Mouse (Mus musculus) gastrocnemius, postnatal 4 days (tissue): Measurements from ENCODE around the gene Zfp37. TPM values are rescaled to one million over a fixed set of nuclear protein-coding genes. Genes with fewer than 3 reads are reported as not detected.
"Not testable (repeated sequence)": the region's sequence is repeated elsewhere in the genome, so short reads cannot be mapped to it uniquely, and the experiment has no call there.

ENCODE experiments used
- DNase-seq, 2 experiments: peaks; one replicate each; pipeline ENCODE4 v3.0.0; 2021 to 2022; ENCODE audit warnings: low spot score in 2 of 2, mixed read lengths in 2 of 2
- total RNA-seq, 2 experiments: library from RNA; stranded (reverse); gene quantifications; 2 replicates each; pipeline ENCODE4 v1.2.3; 2021

Gene Zfp37
- total RNA-seq, 2 experiments from 2014 or later = 5.2 to 5.3 TPM

DNA sequence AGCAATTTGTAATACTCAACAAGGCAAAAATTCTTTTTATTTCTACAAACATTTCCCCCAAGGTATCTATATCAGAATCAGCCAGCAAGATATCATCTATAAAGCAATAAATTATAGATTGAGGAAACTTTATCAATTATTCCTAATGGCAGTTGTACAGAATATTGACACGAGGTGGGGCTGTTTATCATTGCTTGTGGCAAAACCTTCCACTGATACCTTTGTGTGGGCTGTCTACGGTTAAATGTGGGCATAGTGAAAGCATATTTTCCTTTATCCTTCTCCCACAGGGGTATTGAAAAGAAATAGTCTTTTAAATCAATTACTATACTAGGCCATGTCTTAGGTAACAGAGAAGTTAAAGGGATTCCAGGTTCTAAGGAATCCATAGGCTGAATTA, 17.4 kb downstream of the Zfp37 start:
- DNase-seq = no peak

DNA sequence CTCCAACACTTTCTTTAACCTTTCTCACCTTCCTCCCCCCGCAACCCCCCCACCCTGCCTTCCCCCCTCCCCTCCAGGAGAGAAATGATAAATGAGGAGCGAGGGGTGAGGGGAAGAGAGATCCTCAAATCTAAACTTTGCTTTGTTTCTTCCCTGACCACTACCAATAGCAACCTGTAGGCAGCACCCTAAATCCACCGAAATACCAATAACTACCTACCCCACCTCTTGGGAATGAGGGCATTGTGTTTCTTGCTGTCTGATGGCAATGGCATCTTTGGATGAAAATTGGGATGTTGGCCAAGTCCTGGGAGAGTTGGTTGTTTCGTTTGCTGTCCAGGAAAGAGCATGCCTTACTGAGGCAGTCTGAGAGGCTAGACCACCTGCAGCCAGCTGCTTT, 20.8 kb downstream of the Zfp37 start:
- no peak for DNase-seq

DNA sequence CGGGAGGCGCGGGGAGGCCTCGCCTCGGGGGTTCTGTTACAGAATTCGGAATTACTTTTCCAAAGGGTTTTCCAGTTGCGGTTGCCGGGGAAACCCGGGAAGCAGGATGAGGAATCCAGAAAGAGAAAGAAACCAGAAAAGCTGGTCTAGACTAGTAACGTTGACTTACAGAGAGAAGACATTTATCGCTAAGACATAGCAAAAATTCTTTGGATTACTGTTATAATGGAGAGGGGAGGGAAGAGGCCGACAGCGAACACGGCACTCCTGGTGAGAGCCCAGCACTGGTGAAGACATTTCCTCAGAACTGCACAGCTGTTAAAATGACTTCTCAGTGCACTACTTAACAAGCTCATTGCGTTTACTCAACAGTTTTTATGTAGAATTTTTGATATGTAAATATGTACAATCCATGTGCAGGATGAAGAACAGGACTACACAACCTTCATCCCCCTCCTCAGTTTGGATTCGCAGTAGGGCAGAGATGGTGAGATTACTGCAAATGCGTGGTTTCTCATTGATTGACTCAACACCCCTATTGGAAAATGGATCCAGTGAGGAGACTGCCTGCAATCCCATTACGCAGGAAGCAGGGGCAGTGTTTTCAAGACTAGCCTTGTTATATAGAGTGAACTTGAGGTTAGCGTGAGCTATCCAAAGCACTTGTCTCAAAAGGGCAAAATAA, 22.0 kb downstream of the Zfp37 start:
- no peak for DNase-seq

DNA sequence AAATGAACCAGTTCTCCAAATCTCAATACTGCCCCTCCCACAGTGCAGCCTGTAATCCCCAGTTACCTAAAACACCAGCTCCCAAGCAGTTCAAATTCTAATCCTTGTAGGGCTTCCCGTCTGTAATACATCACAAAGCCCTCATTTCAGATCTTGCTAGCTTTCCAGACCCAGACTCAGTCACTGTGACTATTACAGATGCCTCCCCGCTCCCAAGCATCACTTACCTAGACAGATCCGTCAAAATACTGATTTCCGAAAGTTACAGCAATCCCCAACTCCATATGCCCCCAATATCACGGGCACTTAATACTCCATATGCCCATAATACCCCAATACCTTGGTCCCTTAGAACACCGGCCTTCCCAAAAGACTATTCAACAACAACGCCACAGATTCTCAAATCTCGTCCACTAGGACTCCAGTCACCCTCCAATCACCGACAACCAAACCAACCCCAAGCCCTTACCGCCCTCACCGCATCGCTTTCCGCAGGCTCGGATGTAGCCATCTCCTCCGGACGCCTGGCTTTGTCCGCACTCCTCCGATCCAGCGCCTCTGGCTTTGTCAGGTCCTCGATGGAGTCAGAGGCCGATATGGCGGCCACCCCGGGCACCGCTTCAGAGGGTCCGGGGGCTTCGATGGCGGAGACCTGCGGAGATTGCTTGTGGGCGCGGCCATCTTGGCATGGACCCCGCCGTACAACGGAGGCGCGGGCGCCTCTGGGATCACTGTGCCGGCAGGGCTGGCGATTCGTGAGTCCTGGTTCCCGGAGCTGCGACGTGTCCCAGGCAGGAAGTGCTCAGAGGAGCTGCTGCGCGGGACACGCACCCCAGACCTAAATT, 22.8 kb downstream of the Zfp37 start:
- DNase-seq = peak; percentile 72 to 89

DNA sequence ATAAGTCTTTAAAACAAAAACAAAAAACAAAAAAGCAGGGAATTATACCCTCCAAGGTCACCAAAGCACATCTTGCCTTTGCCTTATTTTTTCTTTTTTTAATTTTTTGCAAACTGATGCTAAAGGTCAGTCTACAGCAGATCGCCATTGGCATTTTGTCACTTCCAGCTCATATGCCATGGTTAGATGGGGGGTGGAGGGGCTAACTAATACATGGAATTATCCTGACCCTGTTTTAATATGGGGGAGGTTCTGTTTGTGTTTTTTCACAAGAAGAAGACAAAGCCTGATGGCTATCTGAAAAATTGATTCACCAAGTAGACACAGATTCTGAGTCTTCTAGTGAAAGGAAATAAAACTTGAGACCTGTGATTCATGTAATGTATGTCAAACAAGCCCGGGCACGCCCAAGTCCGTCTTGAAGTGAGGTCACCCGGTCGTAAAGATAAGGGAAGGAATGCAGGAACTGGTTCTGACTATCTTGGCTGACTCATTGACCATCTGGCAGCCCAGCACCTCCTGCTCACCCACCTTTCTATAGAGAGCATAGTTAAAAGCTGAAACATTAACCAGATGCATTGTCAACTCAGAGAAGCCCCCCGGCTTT, 30.8 kb downstream of the Zfp37 start:
- DNase-seq = no peak

DNA sequence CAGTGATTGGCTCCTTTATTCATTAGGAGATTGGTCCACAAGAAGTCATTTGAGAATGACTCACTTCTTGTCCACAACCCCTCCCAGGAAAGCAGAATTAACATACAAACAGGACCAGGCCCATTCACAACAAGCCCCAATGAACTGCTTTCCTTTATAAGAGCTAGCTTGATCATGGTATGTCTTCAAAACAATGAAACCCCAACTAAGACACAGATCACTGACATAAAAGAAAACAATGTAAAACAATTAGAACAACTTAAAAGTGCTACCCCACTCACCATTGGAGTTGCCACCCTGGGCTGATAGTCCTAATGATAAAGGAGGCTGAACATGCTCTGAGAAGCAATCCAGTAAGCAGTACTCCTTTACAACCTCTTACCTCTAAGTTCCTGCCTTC, 42.1 kb downstream of the Zfp37 start:
- no peak for DNase-seq

DNA sequence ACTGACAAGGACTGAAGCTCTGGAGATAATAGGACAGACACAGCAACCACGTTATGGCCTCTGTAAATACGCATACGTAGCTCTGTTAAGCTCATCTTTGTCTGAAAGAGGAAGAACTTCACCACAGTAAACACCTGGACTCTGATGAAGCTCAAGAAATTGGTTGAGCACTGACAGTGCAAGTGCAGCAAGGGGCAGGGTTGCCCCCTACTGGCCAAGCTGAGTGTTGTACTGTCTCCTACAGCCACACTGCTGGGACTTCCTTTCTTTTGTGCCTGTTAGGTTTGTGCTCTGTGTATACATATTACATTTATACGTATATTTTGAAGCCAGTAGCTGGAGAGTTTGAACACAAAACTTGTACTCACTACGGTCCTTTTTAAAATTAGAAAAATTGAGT, 53.6 kb downstream of the Zfp37 start:
- DNase-seq = no peak

DNA sequence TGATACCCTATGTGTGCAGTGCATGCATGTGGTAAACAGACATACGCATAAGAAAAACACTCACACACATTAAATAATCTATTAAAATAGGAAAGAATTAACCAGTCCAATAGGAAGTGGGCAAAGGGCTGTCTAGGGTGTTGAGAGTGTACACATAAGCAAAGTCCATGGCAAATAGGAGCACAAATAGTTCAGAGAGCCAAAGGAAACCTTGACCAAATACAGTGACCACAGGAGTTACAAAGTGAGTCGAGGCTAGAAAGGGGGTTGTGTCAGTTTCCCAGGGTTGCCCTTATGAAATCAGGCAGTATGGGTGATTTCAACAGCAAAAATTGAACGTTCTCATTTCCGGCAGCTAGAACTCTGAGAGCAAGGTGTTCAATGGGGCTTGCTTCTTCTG, 56.4 kb downstream of the Zfp37 start:
- no peak for DNase-seq

DNA sequence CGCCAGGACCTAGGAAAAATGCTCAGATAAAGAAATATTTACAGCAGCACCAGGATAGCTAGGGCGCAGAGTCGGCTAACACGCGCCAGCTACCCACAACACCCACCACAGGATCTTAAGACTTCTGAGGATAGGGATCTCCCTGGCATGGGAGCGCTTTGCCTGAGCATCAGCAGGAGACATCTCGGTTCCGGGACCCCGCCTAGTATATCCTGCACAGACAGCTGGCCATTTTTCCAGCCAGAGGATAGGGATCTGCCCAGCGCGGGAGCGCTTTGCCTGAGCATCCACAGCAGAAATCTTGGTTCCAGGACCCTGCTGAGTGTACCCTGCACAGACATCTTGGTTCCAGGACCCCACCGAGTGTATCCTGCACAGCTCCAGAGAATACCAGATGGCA, 63.2 kb downstream of the Zfp37 start:
- DNase-seq = not testable (repeated sequence)

DNA sequence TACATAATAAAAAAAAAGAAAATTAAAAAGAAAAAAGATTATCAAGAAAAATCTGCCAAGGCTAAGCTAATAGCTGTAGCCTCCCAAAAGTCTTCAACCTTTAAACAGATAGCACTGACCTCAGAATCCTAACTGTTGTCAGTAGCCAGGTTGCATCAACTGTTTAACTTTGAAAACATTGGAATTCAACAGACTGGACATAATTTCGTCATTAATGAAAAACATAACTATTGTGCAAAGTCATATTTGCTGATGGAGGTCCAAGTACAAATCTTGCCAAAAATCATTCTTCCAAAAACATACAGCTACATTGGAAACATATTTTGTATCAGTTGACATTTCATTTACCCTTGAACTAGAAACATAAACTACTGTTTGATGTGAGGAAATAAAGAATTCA, 72.4 kb downstream of the Zfp37 start:
- DNase-seq = no peak

DNA sequence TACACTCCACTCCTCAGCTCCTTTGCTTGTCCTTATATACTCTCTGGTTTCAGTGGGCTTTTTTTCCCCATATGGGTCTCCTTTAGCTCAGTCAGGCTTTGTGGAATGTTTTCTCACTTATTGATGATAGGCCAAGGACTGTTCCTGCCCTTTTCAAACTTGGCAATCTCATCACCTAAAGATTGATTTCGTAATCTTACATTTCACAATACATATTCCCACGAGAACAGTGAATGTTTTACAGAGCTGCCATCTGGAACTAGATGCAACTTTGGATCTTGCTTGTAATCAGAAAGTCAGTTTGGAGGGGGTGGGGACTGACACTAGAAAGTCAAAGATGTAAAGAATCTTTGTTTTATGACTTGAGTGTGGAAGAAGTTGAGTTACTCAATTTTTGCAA, 80.0 kb downstream of the Zfp37 start, which contains the start of gene Mup21:
Gene Mup21 (minus strand): TSS at position 53 of the 400 bp plus-strand sequence.
- no peak for DNase-seq

Other genes with a start within 250 kb of the Zfp37 start
- gene Mup20, start 176.9 kb downstream of the Zfp37 start, total RNA-seq = not detected
- not detected for gene Mup3, start 143.7 kb downstream of the Zfp37 start, total RNA-seq
- gene Mup21, start 80.2 kb downstream of the Zfp37 start, total RNA-seq = not detected
- 10 to 100 TPM in 1 of 2 experiments, 1 to 10 TPM in 1; 9.5 to 12.3 TPM for gene Slc31a2, start 31.5 kb upstream of the Zfp37 start, total RNA-seq
- gene Fkbp15, start 129.5 kb upstream of the Zfp37 start, total RNA-seq = 10 to 100 TPM; 26.7 to 28.5 TPM
- 10 to 100 TPM; 17.7 to 18.8 TPM for gene Slc31a1, start 129.7 kb upstream of the Zfp37 start, total RNA-seq
- 10 to 100 TPM; 71.3 to 78.6 TPM for gene Cdc26, start 177.6 kb upstream of the Zfp37 start, total RNA-seq
- gene Prpf4, start 177.8 kb upstream of the Zfp37 start, total RNA-seq = 10 to 100 TPM; 14.0 to 15.0 TPM
- not detected for gene Rnf183, start 204.2 kb upstream of the Zfp37 start, total RNA-seq
- 1 to 10 TPM in 1 of 2 experiments, under 1 TPM in 1; 0.91 to 1.1 TPM for gene Wdr31, start 239.8 kb upstream of the Zfp37 start, total RNA-seq
- gene Bspry, start 249.0 kb upstream of the Zfp37 start, total RNA-seq = 1 to 10 TPM; 1.1 to 1.7 TPM